Mouse (Mus musculus) heart, embryonic 12.5 days (tissue): ENCODE results near the gene Rps11. TPM values are rescaled to one million over a fixed set of nuclear protein-coding genes. Genes with fewer than 3 reads are reported as not detected.
A peak's percentile ranks its signal among the peaks of the same experiment; 100 is the strongest.

Experiments
- microRNA counts: library from miRNA; unstranded; fragments of <30 nt; microRNA quantifications from one replicate; lab custom pipeline; 2017
- microRNA-seq: library from miRNA; unstranded; fragments of <30 nt; microRNA quantifications from one replicate; pipeline ENCODE4, GENCODE M21; 2017
- polyA plus RNA-seq: library from polyadenylated mRNA; unstranded; fragments of >200 nt; fragmentation: Nextera tagmentation; extraction: Ambion mirVana; gene quantifications from 2 replicates; pipeline ENCODE4 v1.2.1, GENCODE M21; 2016

Gene Rps11
- polyA plus RNA-seq, 1 experiment from 2014 or later: 1,022 TPM

MicroRNA genes within 50 kb of the gene (microRNA counts, 519-probe panel; counts per million panel counts)
- microRNA mmu-miR-150 (lab: Ali Mortazavi, UCI): 2,761 counts per million, percentile 12 among the panel's probes with 10 or more counts

Small RNA genes within 50 kb of the gene (microRNA-seq; reads per million reads assigned to microRNA genes)
- gene Mir150 (10.8 reads per million, percentile 25 among the genes with 10 or more reads in this experiment), gene Mir5121 (9.7 reads per million, percentile 23 among the genes with 10 or more reads in this experiment), gene Mir7055 (not detected)

Other genes with a start within 250 kb of the Rps11 start
- 76.8 and 81.2 TPM in 2 replicates for gene Med25, start 231.7 kb downstream of the Rps11 start, polyA plus RNA-seq
- 12.0 and 12.6 TPM in 2 replicates for gene Fuz, start 228.4 kb downstream of the Rps11 start, polyA plus RNA-seq
- 74.5 and 77.2 TPM in 2 replicates for gene Ap2a1, start 194.9 kb downstream of the Rps11 start, polyA plus RNA-seq
- 0.19 TPM in 1 of 2 replicates, not detected in the other for gene Tsks, start 181.2 kb downstream of the Rps11 start, polyA plus RNA-seq
- 10.7 and 11.5 TPM in 2 replicates for gene Cpt1c, start 149.6 kb downstream of the Rps11 start, polyA plus RNA-seq
- gene Prmt1, start 137.9 kb downstream of the Rps11 start, polyA plus RNA-seq: 377 and 394 TPM in 2 replicates
- 59.5 and 60.8 TPM in 2 replicates for gene Irf3, start 126.8 kb downstream of the Rps11 start, polyA plus RNA-seq
- gene Bcl2l12, start 125.7 kb downstream of the Rps11 start, polyA plus RNA-seq: 42.1 and 42.5 TPM in 2 replicates
- 37.0 and 41.2 TPM in 2 replicates for gene Scaf1, start 108.1 kb downstream of the Rps11 start, polyA plus RNA-seq
- gene Rras, start 106.5 kb downstream of the Rps11 start, polyA plus RNA-seq: 79.3 and 79.4 TPM in 2 replicates
- gene Prr12, start 71.6 kb downstream of the Rps11 start, polyA plus RNA-seq: 7.1 and 7.2 TPM in 2 replicates
- gene Nosip, start 62.0 kb downstream of the Rps11 start, polyA plus RNA-seq: 43.3 and 45.7 TPM in 2 replicates
- 13.6 and 14.0 TPM in 2 replicates for gene Prrg2, start 61.8 kb downstream of the Rps11 start, polyA plus RNA-seq
- gene Rcn3, start 32.2 kb downstream of the Rps11 start, polyA plus RNA-seq: 290 and 291 TPM in 2 replicates
- gene Fcgrt, start 20.6 kb downstream of the Rps11 start, polyA plus RNA-seq: 28.1 and 28.3 TPM in 2 replicates
- 868 and 880 TPM in 2 replicates for gene Rpl13a, start 4.3 kb upstream of the Rps11 start, polyA plus RNA-seq
- 0.22 and 0.50 TPM in 2 replicates for gene Gm45713, start 11.8 kb upstream of the Rps11 start, polyA plus RNA-seq
- 1.1 and 1.2 TPM in 2 replicates for gene Flt3l, start 12.0 kb upstream of the Rps11 start, polyA plus RNA-seq
- 81.3 and 86.2 TPM in 2 replicates for gene Pih1d1, start 29.9 kb upstream of the Rps11 start, polyA plus RNA-seq
- 34.9 and 39.6 TPM in 2 replicates for gene Aldh16a1, start 30.1 kb upstream of the Rps11 start, polyA plus RNA-seq
- gene Slc17a7, start 39.5 kb upstream of the Rps11 start, polyA plus RNA-seq: 2.6 and 3.8 TPM in 2 replicates
- not detected in 2 replicates for gene Gfy, start 55.1 kb upstream of the Rps11 start, polyA plus RNA-seq
- 0.40 TPM in 1 of 2 replicates, not detected in the other for gene Pth2, start 56.6 kb upstream of the Rps11 start, polyA plus RNA-seq
- gene Ccdc155, start 80.5 kb upstream of the Rps11 start, polyA plus RNA-seq: 0.62 and 0.70 TPM in 2 replicates
- 0.99 and 1.5 TPM in 2 replicates for gene Dkkl1, start 87.7 kb upstream of the Rps11 start, polyA plus RNA-seq
- gene Tead2, start 91.3 kb upstream of the Rps11 start, polyA plus RNA-seq: 131 and 138 TPM in 2 replicates
- 1.2 and 1.4 TPM in 2 replicates for gene Cd37, start 114.7 kb upstream of the Rps11 start, polyA plus RNA-seq
- 0.37 TPM in 2 replicates for gene Slc6a16, start 116.6 kb upstream of the Rps11 start, polyA plus RNA-seq
- gene Slc6a21, start 153.1 kb upstream of the Rps11 start, polyA plus RNA-seq: not detected in 2 replicates
- gene Trpm4, start 209.3 kb upstream of the Rps11 start, polyA plus RNA-seq: 15.2 and 15.4 TPM in 2 replicates
- gene Hrc, start 210.9 kb upstream of the Rps11 start, polyA plus RNA-seq: 25.5 and 26.9 TPM in 2 replicates
- gene Ppfia3, start 242.6 kb upstream of the Rps11 start, polyA plus RNA-seq: 2.6 and 3.3 TPM in 2 replicates
- gene Lin7b, start 246.1 kb upstream of the Rps11 start, polyA plus RNA-seq: 0.82 and 1.1 TPM in 2 replicates